Mouse (Mus musculus) regulatory T cell (primary cell): ENCODE results near the gene Prkcz.

ENCODE experiments used
- in situ Hi-C: fragments of 300-600 bp; cut with MboI, MseI; formaldehyde crosslinking; loops from one replicate; pipeline ENCODE4 v1.15.1; 2025; ENCODE audit warnings: high pct_unique_total_duplicates

The Prkcz gene

GRCm38 (mm10) chr4:155361303-155361791, at the start of gene Prkcz:
Gene Prkcz (minus strand): TSS chr4:155361361.
- in situ Hi-C loops, result no loop called here

GRCm38 (mm10) chr4:155409058-155409776, 48.1 kb upstream of the Prkcz start, which contains the start of gene Cfap74:
Gene Cfap74 (plus strand): TSS chr4:155409190.
- in situ Hi-C loops, result no loop called here

- in situ Hi-C loops, result no loop called here
Measured at GRCm38 (mm10) chr4:155408695-155409057, 47.5 kb upstream of the Prkcz start.

GRCm38 (mm10) chr4:155402489-155402888, 41.3 kb upstream of the Prkcz start:
- in situ Hi-C loops, result no loop called here

DNA sequence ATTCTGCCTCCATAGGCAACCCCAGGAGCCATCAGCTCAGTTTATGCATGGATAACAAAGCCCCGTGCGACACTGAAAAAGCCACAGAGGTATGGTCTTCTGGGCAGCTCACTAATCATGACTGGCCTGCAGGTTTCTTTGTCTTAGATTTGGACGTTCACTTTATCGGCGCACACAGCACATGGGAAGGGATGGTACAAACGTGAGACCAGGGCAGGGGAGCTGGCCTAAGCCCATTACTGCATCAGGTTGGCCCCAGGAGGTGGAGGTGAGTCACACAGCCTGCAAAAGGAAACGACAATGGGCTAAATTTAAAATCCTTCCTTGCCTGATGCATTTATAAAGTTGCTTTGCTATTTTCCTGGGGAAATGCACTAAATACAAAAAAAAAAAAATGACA, 40.0 kb upstream of the Prkcz start:
- in situ Hi-C loops, result no loop called here

GRCm38 (mm10) chr4:155398222-155398540, 37.0 kb upstream of the Prkcz start:
- in situ Hi-C loops, result no loop called here

DNA sequence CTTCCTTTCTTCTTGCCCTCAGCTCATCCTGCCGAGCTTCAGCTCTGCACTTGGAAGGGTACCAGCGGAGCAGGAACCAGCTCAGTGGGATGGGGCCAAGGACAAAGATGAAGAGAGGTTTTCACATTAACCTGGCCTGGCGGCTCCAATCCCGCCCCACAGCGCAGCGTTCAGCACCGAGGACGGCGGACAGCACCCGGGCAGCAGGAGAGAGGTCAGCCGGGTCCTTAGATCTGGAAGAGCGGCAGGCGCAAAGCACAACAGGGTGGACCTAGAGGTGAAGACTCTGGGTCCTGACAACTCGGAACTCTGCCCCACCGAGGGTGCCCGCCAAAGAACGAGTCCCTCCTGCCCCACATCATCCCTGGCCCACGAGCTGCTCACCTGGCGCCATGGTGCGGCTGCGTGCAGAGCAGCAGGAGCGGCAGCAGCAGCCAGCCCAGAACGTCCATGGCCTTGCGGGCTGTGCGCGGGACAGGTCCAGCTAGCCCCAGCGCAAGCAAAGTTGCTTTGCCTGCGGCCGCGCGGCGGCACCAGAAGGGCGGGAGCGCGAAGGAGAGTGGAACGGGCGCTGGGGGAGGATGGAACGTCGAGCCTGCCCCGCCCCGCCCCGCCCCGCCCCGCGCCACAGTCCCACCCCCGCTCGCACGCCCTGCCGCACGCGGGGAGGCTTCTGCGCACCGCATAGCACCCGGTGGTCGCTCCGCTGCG, 36.5 kb upstream of the Prkcz start, which contains the start of gene Gabrd:
TSS of gene Gabrd (minus strand) at position 602 of the 711 bp plus-strand sequence.
- in situ Hi-C loops, result no loop called here

DNA sequence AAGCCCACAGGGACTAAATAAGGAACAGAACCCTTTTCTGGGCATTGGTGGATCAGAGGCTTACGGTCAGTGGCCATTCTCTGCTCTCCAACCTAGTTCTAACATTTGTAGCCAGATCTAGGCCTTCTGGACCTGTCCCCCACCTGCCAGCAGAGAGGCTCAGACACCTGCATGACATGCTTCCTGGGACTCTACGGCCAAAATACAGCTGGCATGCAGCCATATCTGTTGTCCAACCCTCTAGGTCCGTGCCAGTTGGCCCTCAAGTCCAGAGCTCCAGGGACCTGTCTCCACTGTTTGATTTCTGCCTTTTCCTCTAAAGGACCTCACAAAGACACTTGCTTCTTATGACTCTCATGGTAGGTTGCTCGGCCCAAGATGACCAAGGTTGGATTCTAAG, 35.6 kb upstream of the Prkcz start:
- in situ Hi-C loops, result no loop called here

DNA sequence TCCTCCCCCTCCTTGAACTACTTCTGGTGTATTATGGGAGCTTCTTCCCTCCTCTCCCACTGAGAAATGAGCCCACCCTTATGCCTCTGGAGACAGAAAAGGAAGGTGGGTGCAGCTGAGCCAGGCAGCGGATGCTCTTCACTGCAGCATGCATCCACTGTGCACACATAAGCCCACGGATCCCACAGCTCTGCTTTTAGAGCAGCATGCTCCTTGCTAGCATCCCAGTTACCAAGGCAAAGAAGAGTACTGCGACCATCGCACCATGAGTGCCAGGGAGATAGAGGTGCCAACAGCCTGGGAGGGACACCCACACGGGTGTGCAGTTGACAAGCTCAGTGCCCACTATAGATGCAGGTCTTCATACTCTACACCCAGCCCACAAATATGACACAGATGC, 34.3 kb upstream of the Prkcz start:
- in situ Hi-C loops, result no loop called here

DNA sequence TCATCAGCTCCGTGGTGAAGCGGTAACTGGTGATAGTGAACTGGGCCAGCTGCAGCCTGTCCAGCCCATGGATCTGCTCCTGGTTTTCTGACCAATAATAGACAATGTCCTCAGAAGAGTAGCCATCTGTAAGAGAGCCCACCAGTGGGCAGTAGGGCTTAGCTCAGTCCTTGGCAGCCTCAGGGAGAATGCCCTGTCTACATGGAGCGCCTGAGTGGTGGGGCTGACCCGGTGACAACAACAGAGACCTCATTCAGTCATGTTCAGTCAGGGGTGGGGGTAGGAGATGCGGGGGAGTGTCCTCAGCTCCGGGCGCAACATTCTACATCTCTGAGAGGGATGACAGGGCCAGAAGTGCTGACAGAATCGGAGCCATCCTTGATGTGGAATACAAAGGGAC, 26.0 kb upstream of the Prkcz start:
- in situ Hi-C loops, result no loop called here

GRCm38 (mm10) chr4:155383326-155383725, 22.2 kb upstream of the Prkcz start:
- in situ Hi-C loops, result loop anchor here (5.0 kb wide), 1 partner anchor 84 kb away; the partner anchor contains the start of gene Tmem52

- in situ Hi-C loops, result loop anchor here (5.0 kb wide), 1 partner anchor 85 kb away; the partner anchor contains the start of gene Tmem52
Measured at GRCm38 (mm10) chr4:155382752-155383151, 21.6 kb upstream of the Prkcz start.

DNA sequence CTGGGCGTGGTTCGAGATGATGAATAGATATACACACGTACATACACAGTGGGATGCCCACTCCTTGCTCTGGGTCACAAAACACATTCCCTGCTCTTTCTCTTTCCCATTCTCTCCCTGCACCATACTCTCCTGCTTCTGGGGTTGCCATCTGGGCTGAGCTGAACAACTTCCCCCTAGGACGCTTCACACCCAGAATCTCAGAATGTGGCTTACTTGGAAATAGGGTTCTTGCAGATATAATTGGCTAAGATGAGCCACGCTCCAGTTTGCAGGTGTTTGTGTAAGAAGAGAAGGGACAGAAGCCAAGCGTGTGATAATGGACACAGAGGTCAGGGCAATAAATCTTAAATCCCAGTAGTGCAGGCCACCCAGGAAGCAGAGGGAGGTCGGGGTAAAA, 20.8 kb upstream of the Prkcz start:
- in situ Hi-C loops, result loop anchor here (5.0 kb wide), 1 partner anchor 85 kb away; the partner anchor contains the start of gene Tmem52

GRCm38 (mm10) chr4:155371797-155372735, 10.9 kb upstream of the Prkcz start:
- in situ Hi-C loops, result no loop called here

DNA sequence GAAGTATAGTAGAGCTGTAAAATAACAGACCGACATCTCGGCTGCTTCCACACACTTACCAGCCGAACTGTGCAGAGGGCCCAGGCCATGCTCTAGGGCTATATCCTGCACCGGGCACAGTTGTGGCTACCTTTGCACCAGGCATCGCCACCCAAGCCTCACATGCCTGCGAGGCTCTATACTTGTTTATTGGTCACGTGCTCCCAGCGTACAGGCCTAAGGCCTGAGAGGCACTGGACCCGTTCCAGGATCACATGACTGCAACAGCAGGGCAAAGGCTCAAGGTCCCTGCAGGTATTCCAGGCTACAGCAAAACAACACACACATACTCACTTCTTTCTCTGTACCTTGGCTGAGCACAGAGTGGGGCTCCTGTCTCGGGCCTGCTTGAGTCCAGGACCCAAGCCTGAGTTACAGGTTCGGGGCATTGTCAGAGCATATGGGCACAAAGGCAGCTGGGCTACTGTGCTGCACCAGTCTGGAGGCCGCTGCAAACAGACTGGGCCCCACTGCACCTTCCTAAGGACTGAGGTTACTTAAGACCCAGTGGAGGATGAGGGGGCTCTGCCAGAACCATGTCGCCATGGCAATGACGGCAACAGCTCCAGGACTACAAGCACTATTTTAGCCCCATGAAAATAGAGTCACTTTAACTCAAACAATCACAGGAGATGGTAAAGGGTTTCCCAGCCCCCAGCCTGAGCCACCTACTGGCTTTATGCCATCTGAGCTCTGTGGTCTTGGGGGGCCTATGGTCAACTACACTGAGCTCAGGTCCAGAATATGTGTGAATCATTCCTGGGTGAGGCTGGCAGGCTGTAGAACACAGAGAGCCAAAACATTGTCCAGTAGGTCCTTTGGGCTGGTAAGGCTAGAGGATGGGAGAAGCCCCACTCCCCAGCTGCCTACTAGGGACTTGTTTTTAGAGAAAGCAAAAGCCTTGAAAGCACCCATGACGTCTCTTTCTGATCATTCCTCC, 9.9 kb upstream of the Prkcz start:
- in situ Hi-C loops, result no loop called here

DNA sequence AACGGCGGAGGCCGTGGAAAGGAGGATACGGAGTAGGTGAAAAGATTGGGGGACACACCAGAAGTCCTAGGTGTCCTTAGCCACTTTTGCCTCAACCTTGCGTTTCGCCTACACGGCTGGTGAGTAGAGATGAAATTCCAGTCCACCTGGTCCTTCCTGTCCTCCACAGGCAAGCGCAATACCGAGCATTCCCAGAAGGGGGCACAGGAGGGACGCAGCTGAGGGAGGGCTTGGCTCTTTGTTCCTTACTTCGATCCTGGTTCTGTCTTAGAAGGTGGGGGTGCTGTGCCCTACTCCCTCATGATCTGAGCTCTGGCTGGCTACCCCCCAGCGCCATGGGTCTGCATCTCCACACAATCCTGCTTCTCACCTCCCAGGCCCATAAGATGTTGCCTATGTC, 7.5 kb upstream of the Prkcz start:
- in situ Hi-C loops, result loop anchor here (5.0 kb wide), 1 partner anchor 209 kb away; no protein-coding TSS in a partner anchor

DNA sequence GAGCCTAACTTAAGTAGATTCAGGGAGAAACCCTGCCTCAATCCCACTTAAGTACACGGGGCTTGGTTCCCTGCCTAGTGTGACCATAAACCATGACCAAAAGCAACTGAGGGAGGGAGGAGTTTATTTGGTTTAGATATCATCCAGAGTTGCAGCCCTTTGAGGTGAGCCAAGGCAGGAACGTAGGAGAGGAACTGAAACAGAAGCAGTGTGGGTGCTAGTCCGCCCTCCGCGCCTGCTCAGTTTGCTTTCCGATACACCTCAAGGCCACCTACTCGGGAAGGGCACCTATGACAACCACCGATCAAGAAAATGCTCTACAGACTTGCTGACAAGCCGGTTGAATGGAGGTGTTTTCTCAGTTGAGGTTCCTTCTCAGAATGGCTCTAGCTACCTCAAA, 6.6 kb upstream of the Prkcz start:
- in situ Hi-C loops, result loop anchor here (5.0 kb wide), 1 partner anchor 210 kb away; no protein-coding TSS in a partner anchor

DNA sequence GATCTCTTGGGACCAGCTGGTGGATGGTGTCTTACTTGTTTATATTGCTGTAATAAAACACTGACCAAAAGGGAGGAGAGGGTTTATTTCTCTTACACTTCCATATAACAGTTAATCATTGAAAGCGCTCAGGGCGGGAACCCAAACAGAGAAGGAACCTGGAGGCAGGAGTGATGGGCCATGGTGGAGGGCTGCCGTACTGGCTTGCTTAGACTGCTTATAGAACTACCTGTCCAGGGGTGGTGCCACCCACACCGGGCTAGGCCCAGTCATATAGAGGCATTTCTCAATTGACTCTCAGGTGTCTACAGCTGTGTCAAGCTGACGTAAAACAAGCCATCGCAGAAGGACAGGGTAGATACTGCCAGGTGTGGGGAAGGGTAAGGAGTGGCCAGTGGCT, 5.6 kb upstream of the Prkcz start:
- in situ Hi-C loops, result loop anchor here (5.0 kb wide), 1 partner anchor 211 kb away; no protein-coding TSS in a partner anchor

DNA sequence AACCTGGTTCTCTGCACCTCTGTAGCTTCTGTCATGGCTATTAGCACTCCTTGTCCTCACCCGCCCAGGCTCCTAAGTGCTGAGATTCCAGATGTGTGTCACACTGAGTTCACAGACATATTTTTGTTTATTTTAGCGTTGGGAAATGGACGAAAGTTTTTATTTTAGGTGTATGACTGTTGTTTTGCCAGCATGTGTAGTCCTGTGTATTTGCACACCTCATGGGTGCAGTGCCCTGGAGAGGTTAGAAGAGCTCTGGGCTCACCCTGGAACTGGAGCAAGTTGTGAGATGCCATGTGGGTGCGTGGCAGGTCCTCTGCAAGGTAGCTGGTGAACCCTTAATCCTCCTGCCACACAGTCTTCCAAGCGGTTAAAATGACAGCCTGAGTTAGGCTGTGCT, 1.3 kb upstream of the Prkcz start:
- in situ Hi-C loops, result no loop called here

DNA sequence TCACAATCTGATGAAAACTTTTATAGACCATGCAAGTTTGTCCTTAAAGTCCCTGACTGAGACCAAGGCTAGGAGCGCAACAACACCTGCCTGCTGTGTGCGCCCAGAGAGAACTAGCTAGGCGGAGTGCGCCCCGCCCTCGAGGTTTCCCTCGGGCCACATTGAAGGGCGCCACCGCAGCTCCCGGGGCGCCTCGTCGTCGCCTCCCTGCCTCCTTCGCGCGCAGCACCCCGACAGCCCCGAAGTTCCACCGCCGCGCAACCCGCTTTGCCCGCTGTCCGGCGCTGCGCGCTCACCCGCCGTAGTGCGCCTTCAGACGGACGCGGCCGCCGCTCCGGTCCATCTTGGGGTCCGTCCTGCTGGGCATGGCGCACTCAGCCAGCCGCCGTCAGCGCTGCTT, 305 bp downstream of the Prkcz start:
- in situ Hi-C loops, result no loop called here
